Mouse (Mus musculus): ENCODE results near the gene Slc9a3r1.

Slc9a3r1 gene

DNA sequence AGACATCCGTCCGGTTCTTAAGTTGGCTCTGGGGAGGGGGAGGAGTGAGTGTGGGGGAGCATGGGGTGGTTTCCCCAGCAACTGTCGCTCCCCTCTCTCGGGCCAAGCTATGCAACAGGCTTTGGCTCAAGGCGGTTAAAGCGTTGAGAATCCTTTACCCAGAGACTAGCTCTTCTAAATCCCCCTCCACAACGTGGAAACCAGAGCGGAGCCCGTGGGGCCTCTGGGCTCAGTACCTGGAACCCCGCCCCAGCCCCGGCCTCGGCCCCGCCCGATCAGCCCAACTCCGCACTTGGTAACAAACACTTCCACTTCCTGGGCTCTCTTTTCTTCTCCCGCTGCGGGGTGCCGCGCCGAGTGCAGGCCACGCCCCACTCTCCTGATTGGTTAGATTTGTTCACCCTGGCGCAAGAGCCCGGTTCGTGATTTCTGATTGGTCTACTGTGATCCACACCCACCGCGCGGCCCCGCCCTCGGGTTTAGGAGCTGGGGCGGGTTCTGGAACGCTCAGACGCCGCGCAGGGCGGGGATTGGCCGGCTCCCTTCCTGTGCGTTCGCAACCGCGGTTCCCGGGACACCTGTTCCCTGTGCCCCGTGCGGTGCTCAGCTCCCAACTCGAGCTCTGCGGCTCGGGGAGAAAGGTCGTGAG is at the start of gene Slc9a3r1:
Slc9a3r1 (plus strand) TSS at position 510 of the 649 bp plus-strand sequence.
- in situ Hi-C loops (cut with MboI, MseI) = loop anchor here (5.0 kb wide), 1 partner anchor 114 kb away; the partner anchor contains the start of gene Fdxr

DNA sequence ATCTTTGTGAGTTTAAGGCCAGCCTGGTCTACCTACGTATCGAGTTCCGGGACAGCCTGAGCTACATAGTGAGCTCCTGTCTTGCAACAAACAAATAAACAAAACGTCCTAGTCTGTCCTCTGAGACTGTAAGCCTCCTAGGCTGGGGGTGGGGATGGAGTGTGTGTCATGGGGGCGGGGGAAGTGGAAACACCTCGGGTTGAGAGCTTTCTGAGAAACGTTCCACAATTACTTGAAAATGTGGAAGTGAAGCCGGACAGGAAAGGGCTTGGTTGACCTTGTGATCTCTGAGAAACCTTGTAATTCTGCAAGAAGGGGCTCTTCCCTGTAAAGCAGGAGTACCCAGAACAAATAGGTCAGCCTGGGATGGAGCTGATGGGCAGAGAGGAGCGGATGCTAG is 43.7 kb upstream of the Slc9a3r1 start:
- in situ Hi-C loops (cut with MboI, MseI) = no loop called here

DNA sequence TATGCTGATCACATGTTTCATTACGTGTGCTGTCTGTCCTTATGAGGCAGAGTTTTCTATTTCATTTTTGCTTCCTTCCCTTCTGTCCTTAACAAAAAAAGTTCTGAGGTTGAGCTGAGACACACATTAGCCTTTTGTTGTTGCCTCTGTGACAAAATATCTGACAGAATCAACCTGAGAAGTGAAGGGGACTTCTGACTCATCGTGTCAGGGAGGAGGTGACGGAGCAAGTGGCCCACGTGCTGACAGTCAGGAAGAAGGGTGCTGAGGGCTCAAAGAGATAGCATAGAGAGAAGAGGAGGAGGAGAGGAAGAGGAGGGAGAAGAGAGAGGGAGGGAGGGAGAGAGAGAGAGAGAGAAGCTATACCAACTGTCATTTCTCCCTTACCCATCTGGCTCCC is 34.7 kb upstream of the Slc9a3r1 start:
- in situ Hi-C loops (cut with MboI, MseI) = no loop called here

DNA sequence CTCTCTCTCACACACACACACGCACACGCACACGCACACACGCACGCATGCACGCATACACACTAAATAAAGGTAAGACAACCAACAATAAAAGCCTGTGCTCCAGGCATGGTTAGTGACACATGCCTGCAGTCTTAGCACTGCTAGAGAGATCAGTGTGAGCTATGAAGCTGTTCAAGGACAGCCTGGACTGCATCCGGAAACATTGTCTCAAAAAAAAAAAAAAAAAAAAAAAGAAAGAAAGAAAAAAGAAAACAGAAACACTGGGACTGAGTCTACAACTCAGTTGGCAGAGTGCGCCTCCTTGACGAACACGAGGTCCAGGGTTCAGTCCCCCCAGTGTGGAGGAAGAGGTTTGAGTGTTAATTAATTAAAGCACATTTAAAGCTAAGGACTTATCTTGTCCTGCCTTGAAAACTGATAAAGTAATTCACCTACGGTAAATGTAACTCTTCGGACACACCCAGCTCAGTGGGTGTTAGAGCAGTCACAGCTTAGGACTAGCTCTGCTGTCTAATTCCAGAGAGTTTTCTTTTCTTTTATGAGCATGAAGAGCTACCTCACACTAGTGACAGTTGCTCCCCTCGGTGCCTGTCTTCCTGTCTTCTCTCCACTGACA is 33.5 kb upstream of the Slc9a3r1 start:
- in situ Hi-C loops (cut with MboI, MseI) = no loop called here

DNA sequence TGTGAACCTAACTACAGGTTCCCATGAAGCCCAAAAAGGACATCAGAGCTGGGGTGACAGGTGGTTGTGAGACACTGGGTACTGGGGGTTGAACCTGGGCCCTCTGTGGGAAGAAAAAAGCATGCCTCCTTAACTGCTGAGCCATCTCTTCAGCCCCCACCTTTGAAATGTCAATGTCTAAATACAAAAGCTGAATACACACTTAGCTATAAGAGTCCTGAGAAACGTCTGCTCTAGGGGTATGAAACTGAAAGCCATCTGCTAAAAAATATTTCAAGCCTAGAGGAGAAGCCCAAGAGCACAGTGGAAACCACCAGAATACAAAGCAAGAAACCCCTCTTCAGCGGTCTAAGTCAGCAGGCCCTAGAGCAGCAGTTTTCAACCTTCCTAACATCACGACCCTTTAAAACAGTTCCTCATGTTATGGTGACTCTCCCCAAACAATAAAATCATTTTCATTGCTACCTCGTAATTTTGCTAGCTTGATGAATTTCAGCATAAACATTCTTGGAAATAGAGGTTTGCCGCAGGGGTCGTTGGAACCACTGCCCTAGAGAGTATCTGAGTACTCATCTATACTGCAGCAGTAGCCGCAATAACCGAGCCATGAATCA is 31.3 kb upstream of the Slc9a3r1 start:
- in situ Hi-C loops (cut with MboI, MseI) = no loop called here

DNA sequence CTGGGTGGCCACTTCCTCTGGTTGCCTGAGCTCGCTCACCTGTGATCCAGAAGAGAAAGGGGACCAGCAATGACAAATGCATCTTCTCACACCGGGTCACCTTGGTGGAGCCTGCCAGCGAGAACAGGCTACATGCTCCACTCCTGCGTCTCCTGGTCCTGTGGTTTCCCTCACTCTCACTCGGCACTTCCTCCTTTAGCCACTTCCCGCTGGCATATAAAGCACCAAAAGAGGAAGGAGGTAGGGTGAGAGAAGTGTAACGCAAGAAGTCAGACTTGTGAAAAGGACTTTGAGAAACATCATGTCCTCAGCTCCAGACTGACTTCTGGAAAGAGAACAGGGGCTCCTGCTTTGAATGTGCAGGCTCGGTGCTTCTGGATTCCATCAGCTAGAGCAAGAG is 29.3 kb upstream of the Slc9a3r1 start, which contains the start of gene Cd300lf:
Cd300lf (minus strand) TSS at position 193 of the 400 bp plus-strand sequence.
- in situ Hi-C loops (cut with MboI, MseI) = no loop called here

DNA sequence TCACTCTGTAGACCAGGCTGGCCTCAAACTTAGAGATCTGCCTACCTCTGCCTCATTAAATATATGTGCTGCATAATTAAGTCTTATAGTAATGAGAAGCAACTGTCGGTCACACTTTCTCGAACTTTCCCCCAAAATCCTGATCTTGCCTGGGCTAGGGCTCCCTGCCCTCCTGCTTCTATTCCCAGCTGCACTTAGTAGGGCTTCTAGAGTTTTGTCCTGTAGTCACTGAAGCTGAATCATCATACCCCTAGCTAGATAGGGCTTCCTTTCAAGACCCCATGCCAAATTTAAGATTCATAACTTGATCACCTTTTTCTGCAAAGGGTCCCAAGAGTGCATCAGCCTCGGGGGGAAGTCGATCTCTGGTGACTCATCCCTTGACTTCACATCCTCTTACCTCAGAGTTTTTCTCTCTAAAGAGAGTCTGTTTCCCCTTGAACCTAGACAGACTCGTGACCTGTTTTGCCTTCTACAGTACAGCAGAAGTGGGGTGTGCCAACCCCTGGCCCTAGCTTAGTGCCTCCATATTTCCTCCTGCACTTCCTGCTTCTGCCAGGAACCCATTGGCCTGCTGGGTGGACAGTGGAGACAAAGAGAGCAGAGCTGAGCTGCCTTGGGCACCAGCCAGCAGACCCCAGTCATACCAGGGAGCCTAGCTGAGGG is 24.4 kb upstream of the Slc9a3r1 start:
- in situ Hi-C loops (cut with MboI, MseI) = no loop called here

DNA sequence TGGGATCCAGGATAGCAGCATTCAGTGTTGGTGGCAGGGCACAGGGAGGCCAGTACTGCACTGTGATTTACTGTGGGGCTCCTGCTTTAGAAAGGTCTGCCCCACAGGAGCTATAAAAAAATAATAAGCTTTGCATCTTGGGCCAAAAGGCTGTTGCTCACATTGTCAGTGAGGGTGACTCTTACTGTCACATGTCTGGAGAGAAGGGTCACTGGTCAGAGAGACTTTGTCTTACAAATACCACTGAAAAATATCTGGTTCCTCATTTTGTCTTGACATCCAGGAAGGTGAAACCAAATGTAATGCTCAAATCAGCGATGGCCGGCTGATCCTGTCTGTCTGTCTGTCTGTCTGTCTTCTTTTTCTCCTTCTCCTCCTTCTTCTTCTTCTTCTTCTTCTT is 21.2 kb upstream of the Slc9a3r1 start:
- in situ Hi-C loops (cut with MboI, MseI) = no loop called here

DNA sequence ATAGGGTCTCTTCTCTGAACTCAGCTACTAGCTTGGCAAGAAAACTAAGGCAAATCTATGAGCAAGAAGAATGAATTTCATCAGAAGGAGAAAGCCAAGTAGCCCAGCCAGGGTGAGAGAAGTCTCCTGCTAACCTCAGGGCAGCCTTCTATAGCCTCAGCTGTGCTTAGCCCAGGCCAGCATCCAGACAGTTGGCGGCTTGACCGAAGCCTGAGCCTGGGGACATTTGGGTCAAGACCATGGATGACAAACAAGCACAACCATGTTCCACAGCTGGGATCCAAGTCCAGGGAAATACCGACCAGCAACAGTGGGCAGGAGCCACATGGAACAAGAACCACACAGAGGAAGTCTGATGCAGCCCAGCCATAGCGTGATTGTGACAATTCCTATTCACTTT is 15.3 kb upstream of the Slc9a3r1 start:
- in situ Hi-C loops (cut with MboI, MseI) = no loop called here

DNA sequence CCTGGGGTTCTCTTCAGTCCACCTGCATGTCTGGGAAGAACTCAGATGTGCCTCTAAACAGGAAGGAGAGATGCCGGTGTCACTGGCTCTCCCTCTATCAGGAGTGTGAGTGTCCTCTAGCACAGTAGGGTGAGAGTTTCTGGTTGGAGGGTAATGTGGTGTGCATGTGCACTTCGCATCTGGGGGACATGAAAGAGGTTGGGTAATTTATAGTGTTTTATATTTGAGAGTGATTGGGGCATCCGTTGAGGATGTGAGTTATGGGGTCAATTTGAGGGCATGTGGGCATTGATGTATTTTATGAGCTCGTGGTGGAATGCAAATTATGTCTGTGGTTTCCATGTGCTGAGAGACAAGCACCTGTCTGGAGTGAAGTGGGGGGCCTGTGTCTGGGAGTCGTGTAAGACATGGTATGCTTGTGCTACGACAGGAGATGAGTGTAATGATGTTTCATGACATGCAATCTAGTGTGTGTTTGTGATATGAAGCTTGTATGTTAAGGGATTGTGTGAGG is 12.3 kb upstream of the Slc9a3r1 start:
- in situ Hi-C loops (cut with MboI, MseI) = no loop called here

DNA sequence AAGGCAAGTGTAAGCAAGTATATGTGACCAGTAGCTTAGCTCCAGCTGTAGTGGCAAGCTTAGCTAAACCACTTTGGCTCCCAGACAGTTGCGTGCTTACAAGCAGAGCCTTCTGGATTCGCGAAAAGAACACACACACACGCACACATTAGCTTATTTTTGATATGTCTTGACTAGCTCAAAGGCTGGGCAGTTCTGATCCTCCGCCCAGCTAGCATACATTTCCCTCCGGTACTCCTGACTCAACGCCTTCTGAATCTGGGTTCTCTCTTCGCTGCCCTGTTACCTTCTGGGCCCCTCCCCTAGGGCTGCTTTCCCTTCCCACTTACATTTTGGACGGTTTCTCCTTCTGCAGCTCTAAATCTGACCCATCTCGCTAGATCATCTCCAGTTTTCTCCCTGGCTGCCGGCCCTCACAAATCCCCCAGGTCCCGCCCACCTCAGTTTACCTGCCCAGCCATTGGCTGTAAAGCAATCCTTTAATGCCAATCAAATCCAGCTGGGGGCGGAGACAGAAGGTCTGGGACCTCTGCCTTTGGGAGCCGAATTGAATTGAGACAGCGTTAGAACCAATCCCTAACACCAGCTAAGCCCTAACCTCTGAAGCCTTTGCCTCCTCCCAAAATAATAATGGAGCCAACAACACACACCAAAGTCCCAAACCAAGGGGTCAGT is 11.2 kb upstream of the Slc9a3r1 start:
- in situ Hi-C loops (cut with MboI, MseI) = no loop called here

DNA sequence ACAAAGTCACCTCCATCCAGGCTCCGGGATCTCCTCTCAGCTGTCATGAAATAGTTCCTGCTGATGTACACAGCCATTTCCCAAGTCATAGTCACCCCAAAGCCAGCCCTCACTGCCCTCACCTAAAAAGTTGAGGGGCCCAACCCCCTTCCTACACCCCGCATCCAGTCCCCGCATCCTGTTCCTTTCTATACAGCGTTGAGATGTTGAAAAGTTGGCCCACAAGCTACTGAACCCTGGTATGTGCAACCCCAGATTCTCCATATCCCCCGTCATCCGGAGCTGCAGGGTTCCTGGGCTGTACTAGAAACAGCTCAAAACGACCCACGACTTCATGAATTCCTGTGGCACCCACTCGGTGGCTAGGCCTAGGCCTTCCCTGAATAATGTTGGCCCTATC is 10.1 kb upstream of the Slc9a3r1 start:
- in situ Hi-C loops (cut with MboI, MseI) = no loop called here

DNA sequence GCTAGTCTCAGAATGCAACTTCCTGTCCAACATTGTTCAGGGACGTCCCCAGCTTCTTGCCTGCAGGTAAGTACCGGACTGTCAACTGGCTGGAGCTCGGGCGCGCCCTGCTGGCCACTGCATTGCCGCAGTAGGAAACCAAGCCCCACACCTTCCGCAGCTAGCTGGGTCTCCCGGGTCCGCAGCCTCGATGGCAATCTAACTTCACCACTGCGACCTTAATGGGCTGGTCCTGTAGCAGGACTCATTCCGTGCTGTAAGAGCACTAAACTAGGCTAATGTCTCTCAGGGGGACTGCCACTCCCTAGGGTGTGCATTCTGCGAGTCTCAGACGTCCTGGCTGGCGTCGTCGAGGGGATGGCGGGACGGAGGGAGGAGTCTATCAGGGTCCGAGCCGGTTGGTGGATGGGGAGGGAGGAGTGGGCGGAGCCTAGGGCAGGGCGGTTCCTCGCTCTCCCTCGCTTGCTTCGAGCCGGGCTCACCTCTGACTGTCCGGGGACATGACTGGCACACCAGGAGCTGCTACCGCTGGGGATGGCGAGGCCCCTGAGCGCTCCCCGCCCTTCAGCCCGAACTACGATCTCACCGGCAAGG is 9.3 kb upstream of the Slc9a3r1 start:
- in situ Hi-C loops (cut with MboI, MseI) = no loop called here

DNA sequence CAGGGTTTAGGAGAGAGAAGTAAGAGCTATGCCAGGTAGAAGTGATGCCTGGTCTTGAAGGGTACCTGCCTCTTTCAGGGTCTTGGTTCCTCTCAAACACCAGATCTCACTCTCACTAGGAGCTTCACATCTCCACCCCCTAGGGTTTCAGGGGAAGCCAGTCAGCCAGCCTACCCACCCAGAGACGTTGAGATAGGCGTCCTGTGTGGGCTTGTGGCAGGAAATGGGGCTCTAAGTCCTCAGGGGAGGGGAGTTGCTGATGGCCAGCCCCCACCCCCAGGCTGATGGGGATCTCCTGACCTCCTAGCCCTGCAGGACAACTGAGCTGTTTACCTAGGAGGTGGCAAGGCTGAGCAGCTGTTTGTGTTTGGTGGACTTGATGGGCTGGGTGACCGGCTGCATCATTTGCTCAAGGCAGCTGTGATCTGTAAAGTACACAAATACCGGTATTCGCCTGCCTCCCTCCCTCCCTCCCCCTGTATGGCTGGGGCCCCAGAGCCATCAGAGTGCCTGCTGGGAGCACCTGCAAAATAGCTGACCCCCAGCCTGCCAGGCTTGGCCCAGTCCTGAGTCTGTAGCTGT is 8.0 kb upstream of the Slc9a3r1 start:
- in situ Hi-C loops (cut with MboI, MseI) = loop anchor here (5.0 kb wide), 1 partner anchor 63 kb away; the partner anchor contains the start of gene Rab37

DNA sequence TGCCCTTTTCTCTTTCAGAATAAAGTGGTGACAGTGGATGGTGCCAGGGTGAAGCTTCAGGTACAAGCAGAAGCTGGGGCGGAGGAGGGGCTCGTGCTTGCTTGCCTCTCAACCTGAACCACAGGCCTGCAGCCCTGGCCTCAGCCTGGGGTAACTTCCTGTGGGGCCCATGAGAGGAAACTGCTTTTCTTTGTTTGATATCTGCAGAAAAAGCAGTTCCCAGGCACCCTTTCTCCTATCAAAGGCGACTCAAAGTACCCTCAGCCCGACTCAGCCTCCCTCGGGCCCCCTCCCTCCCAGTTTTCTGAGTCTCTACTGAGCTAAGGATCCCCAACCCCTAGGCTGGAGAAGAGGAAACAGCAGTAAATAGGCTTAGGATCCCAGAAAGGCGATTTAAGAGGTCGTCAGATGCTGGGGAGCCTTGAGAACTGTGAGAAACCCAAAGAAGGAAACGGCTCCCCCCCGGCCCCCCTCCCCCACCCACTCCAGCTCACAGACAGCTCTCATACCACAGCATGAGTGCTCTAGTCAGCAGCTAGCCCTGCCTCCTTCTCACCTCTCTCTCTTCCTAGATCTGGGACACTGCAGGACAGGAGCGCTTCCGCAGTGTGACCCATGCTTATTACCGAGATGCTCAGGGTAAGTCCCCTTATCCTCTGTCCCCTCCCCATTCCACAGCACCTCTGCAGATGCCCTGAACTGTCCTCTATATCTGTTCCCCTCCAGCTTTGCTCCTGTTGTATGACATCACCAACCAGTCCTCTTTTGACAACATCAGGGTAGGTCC is 5.0 kb upstream of the Slc9a3r1 start:
- in situ Hi-C loops (cut with MboI, MseI) = loop anchor here (5.0 kb wide), 1 partner anchor 66 kb away; the partner anchor contains the start of gene Rab37

DNA sequence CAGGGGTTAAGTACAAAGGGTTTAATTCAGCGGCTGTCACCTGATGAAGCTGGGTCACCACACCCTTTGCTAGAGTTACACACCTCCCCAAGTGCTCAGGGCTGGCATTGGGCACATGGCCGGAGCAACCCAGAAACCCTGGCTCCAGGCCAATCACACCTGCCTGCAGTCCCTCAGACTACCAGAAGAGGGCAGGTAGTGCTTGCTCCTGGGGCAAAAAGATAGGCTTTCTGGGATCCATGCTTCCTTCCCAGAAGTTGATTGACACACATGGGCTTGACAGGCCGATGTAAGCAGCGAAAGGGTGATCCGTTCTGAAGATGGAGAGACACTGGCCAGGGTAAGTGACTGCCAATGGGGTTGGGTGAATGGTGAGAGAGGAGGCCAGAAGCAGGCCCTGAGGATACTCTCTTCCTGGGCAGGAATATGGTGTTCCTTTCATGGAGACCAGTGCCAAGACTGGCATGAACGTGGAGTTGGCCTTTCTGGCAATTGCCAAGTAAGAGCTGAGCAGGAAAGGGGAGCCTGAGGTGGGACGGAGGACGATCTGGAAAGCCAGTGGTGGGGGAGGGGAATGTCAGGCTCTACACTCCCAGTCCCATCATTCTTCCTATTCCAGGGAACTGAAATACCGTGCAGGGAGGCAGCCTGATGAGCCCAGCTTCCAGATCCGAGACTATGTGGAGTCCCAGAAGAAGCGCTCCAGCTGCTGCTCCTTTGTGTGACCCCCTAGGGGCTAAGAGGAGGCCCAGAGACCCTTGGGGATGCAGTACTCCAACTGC is 2.9 kb upstream of the Slc9a3r1 start:
- in situ Hi-C loops (cut with MboI, MseI) = loop anchor here (5.0 kb wide), 1 partner anchor 117 kb away; the partner anchor contains the start of gene Fdxr

DNA sequence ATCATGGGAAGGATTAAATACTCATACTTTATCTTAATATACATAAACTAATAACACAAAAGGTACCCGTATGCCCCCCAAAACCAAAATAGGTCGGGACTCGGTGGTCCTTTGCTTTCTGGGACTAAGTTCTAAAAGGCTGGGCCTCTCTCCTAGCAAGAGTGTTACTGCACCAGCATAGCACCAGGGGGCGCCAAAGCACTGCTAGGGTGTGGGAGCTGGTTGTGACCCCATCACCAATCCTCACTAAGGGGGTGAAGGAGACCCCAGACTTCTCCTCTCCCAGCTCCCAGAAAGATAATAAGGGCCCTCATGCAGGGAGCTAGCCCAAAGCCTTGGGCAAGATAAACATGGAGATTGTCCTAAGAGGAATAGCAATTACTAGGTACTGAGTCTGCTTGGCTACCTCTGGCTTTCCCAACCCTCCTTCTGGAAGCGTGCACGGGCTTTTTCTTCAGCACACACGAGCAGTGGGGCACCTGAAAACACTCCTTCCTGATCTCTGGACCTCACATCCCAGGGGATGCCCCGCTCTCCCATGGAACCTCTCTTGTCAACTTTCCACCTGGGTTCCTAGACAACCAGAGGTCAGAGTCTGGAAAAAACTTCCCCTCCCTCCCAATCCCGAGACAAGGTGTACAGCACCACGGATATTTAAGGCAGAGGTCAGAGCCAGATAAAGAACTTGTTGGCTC is 2.1 kb upstream of the Slc9a3r1 start:
- in situ Hi-C loops (cut with MboI, MseI) = loop anchor here (5.0 kb wide), 1 partner anchor 116 kb away; the partner anchor contains the start of gene Fdxr

DNA sequence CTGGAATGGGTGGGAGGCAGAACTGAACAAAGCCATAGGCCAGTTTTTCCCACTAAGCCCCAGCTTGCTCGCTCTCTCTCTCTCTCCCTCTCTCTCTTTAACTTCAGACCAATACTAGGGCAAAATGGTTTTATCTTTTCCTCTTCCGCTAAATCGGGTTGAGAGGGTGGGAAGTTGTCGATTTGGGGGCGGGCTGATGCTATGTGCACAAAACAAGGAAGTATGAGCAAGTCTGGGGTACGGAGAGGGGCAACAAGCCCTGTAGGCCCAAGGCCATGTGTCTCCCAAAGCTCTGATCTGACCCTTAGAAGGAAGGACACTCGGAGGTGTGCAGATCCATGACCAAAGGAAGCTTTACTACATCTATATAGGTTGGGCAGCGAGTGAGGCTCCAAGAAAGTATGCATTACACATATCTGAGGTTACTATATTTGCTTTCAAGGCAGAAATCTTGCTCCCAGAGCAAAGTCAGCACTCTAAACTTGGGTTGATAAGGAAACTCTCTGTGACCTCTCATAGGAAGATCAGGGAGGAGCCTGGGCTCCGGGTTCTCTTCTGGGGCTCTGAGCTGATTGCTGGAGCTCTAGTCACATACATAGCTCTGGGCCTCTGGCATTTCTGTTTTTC is 1.4 kb upstream of the Slc9a3r1 start:
- in situ Hi-C loops (cut with MboI, MseI) = loop anchor here (5.0 kb wide), 1 partner anchor 116 kb away; the partner anchor contains the start of gene Fdxr
